Mouse (Mus musculus) kidney, postnatal 4 days (tissue): ENCODE results near the gene Kndc1.

Experiments used
- DNase-seq, 2 experiments: peaks; one replicate each; pipeline ENCODE4 v3.0.0; 2021; ENCODE audit warnings: mixed read lengths in 2 of 2

Kndc1 gene

DNA sequence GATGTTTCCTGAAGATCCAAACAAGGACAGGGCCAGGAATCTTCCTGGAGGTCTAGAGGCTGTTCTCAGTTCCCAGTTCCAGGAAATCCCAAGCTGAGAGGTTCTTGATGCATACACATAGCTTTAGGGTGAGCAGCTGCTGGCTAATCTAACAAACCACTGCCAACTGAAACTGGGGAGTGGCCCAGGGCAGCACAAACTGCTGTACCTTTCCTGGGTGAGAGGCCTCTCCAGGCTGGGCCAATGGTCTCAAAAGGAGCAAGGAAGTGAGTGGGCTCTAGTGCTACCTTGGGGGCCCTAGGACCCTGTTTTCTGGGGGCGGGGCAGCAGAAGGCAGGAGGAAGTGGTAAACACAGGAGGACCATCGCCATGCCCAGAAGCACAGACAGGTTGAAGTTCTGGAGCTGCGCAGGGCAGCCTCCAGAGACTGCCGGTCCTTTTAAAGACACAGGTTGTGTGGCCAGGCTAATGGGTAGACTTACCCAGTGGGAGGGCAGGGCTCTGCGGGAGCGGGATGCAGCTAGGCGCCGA is 96.4 kb downstream of the Kndc1 start:
- DNase-seq, result no peak
